Mouse (Mus musculus): ENCODE measurements around the gene Dtnbp1. TPM values are rescaled to one million over a fixed set of nuclear protein-coding genes. Genes with fewer than 3 reads are reported as not detected.

Gene Dtnbp1
- polyA plus RNA-seq, 3 experiments from 2014 or later: 8.1 to 10.6 (median 10.0) TPM

DNA sequence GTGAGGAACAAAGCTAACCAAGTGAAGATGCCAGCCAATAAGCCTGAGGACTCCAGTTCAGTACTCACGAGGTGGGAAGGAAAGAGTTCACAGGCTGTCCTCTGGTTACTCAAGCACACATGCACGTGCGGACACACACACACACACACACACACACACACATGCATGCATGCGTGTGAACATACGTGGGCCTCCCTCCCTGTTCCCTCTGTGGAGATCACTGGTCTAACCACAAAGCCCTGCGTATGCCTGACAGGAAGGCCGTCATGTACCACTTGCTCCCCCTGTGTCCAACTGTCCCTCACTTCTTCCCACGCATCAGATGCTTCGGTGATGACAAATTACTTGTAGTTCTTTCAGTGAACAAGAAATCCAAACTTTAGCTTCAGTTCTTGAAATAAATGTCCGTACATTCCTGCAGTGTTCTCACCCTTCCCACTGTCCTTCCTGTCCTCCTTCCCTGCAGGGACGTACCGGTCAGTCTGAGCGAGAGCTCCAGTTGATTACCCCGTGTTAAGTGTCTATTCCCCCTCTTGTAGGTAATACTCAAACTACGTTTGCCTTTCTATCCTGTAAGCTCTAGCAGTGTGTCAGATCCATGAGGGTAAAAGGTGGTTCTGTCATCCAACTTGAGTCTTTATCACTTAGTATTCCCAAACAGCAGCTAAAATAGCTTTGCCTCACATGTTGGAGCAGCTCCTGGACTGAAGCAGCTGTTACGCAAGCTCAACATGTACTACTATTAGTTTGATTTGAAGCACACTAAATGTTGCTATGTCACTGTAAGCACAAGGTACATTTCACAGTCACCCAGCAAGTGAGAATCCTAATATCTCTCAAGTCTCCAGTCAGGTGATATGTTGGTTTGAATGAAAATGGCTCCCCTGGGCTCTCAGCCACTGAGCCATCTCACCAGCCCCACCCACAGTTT, 53.4 kb downstream of the Dtnbp1 start:
- no peak for ATAC-seq

DNA sequence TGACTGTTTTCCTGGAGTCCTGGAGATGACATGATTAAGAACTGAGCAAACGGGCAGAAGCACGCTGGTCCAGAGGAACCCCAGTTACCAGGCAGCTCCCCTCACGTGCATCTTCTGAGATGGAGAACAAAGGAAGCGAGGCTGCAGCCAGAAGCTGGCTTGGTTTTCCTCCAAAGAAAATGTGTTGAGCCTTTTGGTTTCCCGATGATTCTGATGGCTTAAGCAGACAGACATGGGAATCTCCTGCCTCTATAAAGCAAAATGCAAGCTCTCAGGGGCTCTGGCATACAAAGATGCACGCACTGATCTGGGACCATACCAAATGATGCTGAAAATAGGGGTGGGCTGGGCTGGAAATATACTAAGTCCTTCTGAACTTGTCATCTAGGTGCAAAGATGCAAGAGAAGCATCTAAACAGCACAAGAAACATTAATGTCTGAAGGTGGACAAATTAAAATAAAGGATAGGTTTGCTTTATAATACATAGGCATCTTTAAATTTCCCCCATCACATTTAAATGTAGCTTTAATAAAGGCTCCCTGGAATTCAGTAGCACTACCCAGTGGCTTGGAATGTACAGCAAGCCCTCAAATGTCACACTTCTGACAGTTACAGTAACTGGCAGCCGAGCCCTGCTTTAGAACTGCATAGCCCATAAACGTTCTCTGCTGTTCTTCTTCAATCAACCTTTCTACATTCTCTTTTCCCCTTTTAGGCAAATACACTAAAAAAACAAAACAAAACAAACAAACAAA, 54.9 kb downstream of the Dtnbp1 start:
- ATAC-seq: no peak

DNA sequence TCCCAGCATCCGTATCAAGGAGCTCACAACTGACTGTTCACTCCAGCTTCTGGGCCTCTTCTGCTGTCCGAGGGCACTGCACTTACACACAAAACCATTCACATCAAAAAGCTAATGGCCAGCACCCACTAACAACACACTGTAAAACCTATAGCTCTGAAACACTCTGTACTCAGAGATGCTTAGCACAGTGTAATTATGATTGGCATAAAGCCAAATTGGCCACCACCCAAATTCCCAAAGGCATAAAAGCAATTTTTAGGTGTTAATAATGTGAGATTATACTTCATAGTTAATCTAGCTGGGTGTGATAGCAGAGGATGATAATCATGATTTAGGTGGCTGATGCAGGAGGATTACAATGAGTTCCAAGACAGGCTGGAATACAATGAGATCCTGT, 58.3 kb downstream of the Dtnbp1 start:
- ATAC-seq: no peak

DNA sequence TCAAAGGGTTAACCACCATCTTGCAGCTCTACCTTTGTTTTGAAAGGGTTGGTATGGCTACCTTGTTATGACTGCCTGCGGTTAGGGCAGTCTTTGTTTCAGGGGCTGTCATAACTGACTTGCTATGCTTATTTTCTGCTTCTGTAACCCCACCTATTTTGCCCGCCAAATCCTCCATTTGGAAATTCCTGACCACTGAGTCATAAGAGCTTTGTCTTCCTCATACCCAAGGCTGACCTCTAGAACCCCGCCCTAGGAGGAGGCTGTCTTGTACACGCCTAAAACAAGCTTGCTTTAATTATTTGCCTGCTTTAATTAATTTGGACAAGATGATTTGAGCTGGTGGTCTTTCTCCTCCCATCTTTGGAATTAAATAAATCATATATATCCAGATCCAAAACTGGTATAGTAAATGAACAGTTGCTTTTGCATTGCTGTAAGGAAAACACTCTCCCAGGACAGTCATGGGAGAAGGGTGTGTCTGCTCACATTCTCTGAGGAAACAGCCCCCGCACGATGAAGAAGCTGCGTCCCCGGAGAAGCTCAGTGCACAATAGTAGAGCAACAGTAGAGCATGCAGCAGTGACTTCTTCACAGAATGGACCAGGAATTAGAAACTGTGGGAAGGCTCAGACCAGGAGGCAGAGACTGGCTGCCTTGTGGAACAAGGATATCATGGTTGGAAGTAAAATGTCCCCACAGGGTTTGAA, 62.5 kb downstream of the Dtnbp1 start:
- no peak for ATAC-seq

DNA sequence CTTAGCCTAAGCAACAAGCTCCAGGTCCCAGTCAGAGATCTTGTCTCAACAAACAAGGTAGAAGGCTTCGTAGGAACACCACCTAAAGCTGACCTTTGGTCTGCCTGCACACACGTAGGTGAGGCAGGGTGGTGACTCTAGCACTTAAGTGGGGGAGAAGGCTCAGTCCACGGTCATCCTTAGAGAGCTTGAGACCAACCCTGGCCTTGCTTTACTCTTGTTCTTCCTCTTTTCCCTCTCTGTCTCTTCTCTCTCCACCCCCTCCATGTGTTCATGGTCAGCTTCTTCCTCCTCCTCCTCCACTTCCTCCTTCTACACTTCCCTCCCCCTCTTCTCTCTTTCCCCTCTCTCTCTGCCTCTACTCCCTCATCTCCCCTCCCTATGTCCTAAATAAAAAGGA, 64.3 kb downstream of the Dtnbp1 start:
- ATAC-seq: no peak

DNA sequence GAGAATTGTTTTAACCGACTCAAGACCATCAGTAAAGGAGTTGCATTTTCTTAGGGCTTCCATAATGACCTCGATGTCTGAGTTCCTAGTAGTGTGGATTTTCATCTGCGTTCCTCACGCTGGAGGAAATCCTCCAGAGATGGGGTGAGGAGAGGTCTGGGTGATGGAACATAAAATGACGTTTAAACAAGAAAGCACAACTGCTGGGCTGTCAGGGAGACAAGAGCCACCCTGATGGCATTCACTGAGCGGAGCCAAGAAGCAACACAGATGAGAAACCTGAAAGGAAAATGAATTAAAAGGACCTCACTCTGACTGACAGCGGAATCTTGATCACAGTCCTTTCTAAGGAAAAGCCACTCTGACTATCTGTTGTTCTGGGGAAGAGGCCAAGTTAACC, 68.4 kb downstream of the Dtnbp1 start:
- ATAC-seq: no peak

DNA sequence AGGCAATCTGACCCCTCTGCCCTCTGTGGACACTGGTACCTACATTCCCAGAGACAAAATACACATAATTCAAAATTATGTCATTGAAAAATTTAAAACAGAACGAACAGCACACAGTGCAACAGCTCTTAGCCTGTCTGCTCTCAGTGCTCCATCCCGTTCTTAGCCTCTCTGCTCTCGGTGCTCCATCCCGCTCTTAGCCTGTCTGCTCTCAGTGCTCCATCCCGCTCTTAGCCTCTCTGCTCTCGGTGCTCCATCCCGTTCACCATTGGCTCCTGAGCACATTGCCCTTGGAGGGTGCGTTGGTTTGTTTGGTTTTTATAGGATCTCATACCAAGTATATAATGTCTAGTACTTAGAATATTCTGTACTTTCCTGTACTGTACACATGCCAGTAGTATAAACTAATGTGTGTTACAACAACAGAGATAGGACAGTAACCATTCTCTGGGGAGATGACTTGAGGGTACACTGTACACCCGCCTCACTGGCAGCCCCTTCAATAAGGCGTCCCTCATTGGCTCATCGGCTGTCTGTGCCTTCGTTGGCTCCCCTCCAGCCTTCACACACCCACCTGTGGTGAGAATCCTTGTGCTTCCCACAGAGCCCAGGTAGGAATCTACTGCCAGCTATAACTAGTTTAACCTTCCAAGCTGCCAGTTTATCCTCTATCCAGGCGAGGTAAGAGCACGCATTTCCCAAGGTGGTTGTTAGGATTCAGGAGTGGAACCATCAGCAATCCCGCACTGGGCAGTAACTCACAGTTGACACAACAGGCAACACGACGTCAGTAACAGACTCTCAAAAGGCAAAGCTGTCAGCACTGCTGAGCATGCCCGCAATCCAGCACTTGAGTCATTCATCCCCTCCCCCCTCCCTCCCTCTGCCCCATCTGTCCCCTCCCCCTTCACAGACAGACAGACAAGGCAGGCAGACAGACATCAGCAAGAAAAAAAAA, 69.4 kb downstream of the Dtnbp1 start:
- ATAC-seq: no peak

DNA sequence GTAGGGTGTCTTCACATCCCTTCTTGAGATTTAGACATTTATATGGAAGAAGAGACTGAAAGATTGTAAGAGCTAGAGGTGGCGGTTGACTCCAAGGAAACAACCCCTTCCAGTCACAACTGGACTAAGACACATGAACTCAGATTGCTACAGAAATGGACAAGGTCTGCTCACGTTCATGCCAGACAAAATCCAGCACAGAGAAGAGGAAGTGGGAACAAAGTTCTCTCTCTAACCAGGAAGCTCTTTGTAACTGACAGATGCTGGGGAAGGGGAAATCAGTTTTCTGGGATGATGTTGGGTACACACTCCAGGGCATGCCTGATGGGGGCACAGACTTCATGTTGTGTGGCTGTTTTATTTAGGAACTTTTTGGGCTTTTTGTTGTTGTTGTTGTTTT, 75.6 kb downstream of the Dtnbp1 start:
- ATAC-seq: no peak

DNA sequence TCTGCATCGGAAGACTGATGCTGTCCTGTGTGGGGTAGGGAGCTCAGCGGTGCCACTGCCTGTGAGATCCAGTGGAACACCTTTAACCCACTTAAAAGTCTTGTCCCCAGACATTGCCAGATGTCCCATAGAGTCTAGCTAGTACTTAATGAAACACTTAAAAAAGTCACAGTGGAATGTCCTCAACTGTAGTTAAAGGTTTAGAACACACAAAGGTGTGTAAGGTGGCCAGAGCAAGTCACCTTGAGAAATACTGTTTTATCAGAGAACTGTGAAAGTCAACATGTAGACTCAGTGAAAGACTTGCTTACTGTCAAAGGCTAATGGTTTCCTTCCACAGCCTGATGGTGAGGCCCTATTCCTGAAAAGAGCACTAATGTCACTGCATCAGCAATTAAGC, 76.8 kb downstream of the Dtnbp1 start:
- ATAC-seq: no peak

DNA sequence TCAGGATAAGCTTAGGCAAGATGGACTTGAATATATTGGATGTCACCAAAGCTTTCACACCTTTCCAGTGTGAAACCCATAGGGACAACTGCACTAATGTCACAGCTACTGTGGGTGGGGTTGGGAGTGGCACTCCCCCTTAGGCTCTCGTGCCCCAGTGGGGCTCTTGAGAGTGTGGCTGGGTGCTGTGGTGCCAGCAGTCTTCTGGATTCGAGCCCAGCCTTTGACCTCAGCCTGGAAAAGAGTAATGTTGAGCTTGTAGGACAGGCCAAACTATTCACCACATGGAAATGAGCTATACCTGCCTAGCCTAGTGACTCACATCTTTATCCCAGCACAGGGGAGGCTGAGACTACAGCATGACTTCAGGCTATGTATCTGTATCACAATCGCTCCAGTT, 77.9 kb downstream of the Dtnbp1 start:
- ATAC-seq: no peak

DNA sequence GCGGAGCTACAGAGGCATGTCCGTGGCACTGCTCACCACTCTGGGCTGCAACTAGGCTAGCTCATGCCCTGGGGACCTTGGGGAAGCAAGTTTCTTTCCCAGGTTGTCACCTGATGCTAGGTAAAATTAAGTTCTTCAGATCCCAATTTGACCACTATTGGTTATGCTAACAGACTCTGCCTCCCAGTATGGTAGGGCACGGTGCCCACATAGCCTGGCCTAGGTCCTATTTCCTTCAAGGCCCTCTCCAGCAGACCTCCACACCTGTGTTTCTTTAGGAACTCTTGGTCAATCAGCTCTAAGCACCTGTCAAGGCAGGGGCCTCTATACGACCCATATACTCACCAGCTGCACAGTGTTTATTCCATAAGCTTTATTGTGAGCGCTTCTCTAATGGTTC, 80.2 kb downstream of the Dtnbp1 start:
- no peak for ATAC-seq

DNA sequence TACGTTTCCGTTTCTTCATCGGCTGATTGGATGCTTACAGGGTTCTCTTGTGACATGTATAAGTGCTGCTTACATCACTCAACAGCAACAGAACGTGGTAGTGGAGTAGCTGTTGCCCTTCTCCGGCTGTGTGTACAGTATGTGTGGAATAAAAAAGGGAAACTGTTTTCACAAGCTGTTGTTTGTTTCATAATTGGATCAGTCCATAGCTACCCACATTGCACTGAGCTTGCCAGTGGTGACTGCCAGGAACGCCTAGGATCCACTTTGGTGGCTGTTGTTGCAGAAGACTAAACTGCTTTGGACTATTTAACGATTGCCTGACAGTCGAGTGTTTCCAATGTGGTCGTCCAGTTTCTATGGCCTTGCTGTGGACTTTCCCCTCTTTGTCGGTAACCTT, 80.9 kb downstream of the Dtnbp1 start:
- ATAC-seq: no peak

DNA sequence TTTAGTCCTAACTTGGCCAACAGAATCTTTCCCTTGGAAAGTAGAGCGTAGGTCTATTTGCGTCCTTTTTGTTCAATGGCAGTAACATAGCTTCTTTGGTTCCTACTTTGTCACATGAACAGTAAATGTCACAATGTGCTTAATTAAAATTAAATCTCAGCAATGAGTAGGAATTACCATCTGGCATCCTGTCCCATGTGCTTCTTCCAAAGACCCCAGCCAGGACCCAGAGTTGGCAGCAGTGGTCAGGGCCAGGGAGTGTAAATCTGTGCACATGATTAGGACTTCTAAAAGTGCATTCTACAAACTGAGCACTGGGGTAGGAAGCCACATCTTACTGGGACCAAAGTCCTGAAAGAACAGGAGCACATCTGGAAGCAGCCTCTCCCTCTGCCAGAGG, 83.7 kb downstream of the Dtnbp1 start:
- no peak for ATAC-seq

DNA sequence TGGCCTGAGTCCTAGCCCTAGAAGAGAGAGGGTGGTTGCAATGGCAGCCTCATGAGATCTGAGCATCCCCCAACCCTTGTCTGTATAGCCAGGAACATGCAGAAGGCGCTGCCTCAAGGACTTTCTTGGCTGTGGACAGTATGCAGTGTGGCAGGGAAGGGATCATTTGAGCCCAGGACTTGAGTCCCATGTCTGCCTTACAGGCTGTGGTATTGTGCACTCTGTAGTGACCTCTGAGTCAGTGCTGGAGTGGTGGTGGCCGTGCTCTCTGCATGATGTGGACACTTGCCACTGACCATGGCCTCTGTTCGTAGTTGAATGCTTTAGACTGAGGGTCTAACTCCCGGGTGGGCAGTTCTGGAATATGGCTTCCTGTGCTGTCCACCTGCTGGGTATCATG, 84.7 kb downstream of the Dtnbp1 start:
- ATAC-seq: no peak

DNA sequence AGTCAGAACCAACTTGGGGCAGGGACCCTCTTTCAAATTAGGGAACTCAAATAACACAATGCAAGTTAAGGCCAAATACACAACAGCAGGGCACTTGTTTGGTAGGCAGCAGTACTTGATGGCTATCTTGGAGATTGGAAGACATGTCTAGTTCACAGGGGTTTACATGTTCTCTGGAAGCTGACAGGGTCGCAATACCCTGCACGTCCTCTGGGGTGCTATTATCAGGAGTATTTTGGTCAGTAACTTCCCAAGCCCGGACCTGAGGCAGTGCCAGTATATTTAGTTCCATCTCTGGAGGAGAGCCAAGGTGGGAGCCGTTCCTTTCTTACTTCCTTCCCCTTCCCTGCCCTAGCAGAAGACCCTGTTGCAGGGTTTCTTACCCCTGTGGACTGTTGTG, 86.0 kb downstream of the Dtnbp1 start:
- ATAC-seq: no peak

DNA sequence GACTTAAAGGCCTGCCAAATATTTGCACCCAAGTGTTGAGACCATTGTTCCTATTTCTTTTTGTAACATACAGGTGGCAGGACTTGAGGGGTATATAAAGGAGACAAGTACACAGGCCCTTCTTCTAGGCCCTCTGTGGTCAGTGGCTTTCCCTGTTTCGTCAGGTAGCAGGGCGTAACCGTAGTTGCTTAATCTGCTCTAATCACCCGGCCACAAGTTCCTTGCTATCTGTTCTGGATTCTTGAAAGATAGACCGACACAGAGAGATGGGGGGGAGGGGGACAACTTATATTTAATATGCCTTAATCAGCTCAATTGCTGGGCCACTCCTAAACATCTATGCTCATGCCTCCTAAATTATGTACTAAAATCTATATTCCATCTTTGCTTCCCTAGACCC, 86.6 kb downstream of the Dtnbp1 start:
- ATAC-seq: no peak

DNA sequence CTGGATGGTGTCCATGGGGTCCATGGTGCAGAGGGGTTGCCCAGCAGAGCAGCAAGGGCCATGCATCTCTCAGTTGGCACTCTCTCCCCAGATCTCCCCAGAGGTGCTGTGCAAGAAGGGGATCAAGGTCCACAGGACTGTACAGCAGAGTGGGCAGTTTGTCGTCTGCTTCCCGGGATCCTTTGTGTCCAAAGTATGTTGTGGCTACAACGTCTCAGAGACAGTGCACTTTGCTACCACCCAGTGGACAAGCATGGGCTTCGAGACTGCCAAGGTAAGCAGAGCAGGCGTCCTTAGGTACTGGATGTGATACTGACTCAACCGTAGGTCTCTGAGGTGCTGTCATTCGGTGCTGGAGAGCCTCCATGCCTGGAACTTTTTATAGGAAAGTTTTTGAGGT, 88.4 kb downstream of the Dtnbp1 start:
- no peak for ATAC-seq

DNA sequence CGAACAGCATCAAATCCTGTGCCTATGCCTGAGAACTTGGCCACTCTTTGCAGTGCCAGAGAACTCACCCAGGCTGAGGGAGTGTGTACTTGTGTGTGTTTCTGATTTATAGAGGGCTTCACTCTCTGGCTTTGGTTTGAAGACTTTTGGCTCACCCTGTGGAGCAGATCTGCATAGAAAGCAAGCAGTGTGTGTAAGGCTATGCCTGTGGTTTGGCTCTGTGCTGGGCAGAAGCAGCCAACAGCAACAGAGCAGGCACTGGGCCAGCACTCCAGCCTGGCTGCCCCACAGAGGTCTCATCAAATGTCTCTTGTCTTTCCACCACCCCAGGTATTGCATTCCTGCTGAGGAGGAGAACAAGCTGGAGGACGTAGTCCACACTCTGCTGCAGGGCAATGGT, 89.1 kb downstream of the Dtnbp1 start:
- ATAC-seq: no peak

DNA sequence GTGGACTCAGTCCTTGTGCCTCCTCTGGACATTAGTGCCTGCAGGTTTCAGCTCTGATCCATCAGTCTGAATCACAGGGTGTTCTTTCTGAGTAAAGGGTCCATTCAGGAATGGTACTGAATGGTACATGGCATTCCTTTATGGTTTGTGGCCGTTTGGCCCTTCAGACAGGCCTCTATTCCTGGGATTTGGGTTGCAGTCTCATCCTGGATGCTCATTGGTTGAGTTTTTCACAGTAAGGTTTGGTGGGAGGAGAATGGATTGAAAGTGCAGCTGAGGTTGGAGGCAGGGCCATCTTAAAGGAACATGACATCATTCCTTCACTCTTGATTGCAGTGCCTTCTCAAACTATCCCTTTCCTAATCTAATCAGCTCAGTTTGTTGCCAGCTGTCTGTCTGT, 93.2 kb downstream of the Dtnbp1 start:
- no peak for ATAC-seq

DNA sequence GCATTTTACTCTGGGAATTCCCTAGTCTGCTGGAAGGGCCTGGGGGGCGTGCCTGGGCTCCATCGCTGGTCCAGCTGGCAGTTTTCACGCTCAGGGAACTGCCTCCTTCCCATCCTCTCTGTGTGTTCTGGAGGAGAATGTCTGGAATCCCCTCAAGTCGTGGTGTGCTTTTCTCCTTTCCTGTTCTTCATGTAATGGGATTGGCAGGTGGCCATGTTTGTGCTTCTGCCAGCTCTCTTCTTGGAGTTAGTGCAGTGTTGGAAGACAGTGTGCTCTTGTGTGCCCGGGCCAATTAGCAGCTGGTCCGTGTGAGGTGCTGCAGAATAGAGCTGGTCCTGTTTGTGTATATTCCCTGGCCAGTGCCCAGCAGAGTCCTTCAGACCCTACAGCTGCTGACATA, 94.2 kb downstream of the Dtnbp1 start:
- no peak for ATAC-seq

DNA sequence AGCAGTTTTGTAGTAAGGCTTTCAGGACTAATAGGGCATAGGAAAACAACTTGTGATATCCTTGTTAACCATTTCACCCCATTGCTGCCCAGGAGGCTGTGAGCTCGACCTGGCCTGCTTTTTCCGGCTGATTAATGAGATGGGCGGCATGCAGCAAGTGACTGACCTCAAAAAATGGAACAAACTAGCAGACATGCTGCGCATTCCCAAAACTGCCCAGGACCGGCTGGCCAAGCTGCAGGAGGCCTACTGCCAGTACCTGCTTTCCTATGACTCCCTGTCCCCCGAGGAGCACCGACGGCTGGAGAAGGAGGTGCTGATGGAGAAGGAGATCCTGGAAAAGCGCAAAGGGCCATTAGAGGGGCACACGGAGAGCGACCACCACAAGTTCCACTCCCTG, 95.8 kb downstream of the Dtnbp1 start:
- ATAC-seq: no peak

DNA sequence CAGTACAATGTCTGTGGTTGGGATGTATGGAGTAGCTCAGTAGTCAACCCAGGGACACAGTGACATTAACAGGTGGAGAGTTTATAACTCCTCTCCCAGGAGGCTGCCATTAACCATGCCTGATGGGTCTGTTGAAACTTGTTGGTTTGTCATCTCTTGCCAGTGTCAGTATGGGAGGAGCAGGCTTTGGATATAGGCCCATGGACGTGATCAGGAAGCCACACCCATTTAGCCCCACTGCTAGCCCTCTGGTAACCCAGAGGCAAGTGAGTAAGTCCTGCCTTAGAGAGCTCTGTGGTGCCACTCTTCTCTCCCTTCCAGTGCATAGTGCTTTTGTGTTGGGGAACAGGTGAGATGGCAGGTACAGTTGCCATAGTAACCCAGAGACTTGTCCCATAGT, 97.7 kb downstream of the Dtnbp1 start:
- no peak for ATAC-seq

All from inflammation-experienced regulatory T-cells, adult 6 months (primary cell).